Mouse (Mus musculus): ENCODE data around the gene Sec22c. TPM values are rescaled to one million over a fixed set of nuclear protein-coding genes. Genes with fewer than 3 reads are reported as not detected.
A peak's percentile ranks its signal among the peaks of the same experiment; 100 is the strongest.

The Sec22c gene
- polyA plus RNA-seq, 1 experiment from 2014 or later = 9.2 TPM

DNA sequence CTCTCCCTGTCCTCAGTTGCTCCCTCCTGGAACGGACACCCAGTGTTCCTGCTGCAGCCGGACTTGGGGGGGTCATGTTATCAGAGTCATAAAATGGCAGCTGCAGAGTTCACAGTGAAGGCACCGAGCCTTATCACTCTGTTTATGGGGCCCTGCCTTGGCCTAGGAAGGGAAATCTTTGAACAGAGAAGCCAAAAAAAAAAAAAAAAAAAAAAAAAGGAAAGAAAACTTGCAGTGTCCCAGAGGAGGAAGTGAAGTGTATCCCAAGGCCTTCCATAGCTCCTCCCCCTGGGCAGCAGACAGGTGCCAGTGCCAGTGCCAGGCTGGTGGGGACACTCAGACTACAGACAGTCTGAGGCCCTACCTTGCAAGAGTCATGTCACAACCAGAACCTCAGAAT lies 60.4 kb downstream of the Sec22c start:
- WGBS = 42% methylated on average over 3 of the region's 3 CpGs

DNA sequence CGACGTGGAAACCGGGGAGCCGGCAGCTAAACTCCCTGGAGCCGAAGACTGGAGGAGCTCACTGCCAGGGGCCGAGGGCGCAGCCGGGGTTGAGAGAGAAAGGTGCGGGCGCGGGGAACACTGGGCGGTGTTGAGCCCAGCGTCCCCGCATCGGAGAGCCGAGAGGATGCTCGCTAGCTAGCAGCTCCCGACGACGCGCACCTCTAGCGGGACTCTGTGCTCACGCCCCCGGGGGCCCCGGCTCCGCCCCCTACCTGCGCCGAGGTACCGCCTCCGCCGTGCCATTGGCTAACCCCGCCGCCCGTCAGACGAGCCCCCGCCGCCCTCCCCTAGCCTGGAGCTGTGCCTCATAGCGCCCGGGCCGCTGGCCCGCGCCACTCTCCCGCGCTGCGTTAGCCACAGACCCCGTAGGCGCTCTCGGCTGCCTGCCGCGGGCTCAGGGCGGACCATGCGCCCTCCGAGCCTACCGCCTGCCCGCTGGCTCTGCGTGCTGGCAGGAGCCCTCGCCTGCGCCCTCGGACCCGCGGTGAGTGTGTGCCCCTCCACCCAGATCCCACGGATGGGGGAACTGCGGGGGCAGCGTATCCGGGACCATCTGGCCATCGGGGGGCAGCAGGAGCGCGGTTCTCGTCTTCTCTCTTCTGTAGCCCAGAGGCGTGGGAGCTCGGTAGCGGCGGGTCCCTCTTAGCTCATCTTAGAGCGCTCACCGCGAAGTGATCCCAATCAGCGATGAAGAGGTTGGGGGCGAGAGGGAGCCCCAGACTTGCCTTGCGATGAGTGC lies 62.7 kb downstream of the Sec22c start, which contains the start of gene Vipr1:
Vipr1 (plus strand) TSS at position 316 of the 781 bp plus-strand sequence.
- Histone ChIP-seq H3K9ac (ENCODE audit: low read length) (peak within 1 kb of the TSS; percentile 67), H3K27me3 (ENCODE audit: control insufficient read depth, insufficient read depth, low read depth, low read length) (peaks cover 47% of the 10 kb centered on the region), H3K36me3 (ENCODE audit: control insufficient read depth, insufficient read depth, low read length) (no peaks in the 10 kb centered on the region), H3K4me1 (replicated peaks; ENCODE audit: control insufficient read depth, insufficient read depth, low read length) (peaks cover 14% of the 10 kb centered on the region), H3K4me2 (ENCODE audit: low read depth, low read length) (peak within 1 kb of the TSS; percentile 98), H3K9me3 (ENCODE audit: control insufficient read depth, low read length) (no peaks in the 10 kb centered on the region), H3K27ac (ENCODE audit: low read length) (no peak within 1 kb of the TSS), H3K4me3 (ENCODE audit: low read length) (peak within 1 kb of the TSS; percentile 59)
- ATAC-seq (ENCODE audit: low read depth) = peak; percentile 92
- under 1% methylated on average over 60 of the region's 79 CpGs for WGBS

More for the DNA sequence above, 60.4 kb downstream of the Sec22c start:
- no peak overlapping the region for H3K4me2 ChIP-seq (ENCODE audit: low read depth, low read length)
- H3K4me3 ChIP-seq (ENCODE audit: low read length) = no peak overlapping the region
- H3K36me3 ChIP-seq (ENCODE audit: control insufficient read depth, insufficient read depth, low read length) = no peaks in the 10 kb centered on the region
- no peak overlapping the region for H3K9ac ChIP-seq (ENCODE audit: low read length)
- no peak overlapping the region for H3K27ac ChIP-seq (ENCODE audit: low read length)
- H3K9me3 ChIP-seq (ENCODE audit: control insufficient read depth, low read length) = no peaks in the 10 kb centered on the region
- peaks cover 14% of the 10 kb centered on the region for H3K4me1 ChIP-seq (replicated peaks; ENCODE audit: control insufficient read depth, insufficient read depth, low read length)
- H3K27me3 ChIP-seq (ENCODE audit: control insufficient read depth, insufficient read depth, low read depth, low read length) = peaks cover 44% of the 10 kb centered on the region
- ATAC-seq (ENCODE audit: low read depth) = no peak

DNA sequence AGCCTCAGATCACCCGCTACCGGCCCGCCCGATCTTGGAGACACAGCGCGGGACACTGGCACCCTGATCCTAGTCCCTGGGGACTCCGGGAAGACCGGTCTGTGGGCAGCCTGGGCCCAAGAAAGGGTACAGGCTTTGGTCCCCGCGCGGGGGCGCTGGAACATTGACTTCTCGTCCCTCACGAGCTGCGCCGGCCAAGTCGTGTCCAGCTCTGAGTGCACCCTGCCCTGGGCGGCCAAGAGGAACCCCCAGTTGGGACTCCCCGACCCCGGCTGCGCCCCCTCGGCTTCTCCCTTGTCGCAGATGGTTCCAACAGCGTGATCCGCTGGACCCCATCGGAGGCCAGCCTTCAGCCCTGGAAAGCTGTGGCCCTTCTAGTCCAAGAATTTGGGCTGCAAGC lies 63.3 kb downstream of the Sec22c start, which contains the start of gene Lyzl4:
Lyzl4 (minus strand) TSS at position 96 of the 400 bp plus-strand sequence.
- ATAC-seq (ENCODE audit: low read depth) = peak; percentile 90
- Histone ChIP-seq H3K9ac (ENCODE audit: low read length) (peak within 1 kb of the TSS; percentile 67), H3K27me3 (ENCODE audit: control insufficient read depth, insufficient read depth, low read depth, low read length) (peaks cover 47% of the 10 kb centered on the region), H3K9me3 (ENCODE audit: control insufficient read depth, low read length) (no peaks in the 10 kb centered on the region), H3K27ac (ENCODE audit: low read length) (no peak within 1 kb of the TSS), H3K36me3 (ENCODE audit: control insufficient read depth, insufficient read depth, low read length) (no peaks in the 10 kb centered on the region), H3K4me1 (replicated peaks; ENCODE audit: control insufficient read depth, insufficient read depth, low read length) (peaks cover 14% of the 10 kb centered on the region), H3K4me3 (ENCODE audit: low read length) (peak within 1 kb of the TSS; percentile 59), H3K4me2 (ENCODE audit: low read depth, low read length) (peak within 1 kb of the TSS; percentile 98)
- under 1% methylated on average over 26 of the region's 26 CpGs for WGBS

DNA sequence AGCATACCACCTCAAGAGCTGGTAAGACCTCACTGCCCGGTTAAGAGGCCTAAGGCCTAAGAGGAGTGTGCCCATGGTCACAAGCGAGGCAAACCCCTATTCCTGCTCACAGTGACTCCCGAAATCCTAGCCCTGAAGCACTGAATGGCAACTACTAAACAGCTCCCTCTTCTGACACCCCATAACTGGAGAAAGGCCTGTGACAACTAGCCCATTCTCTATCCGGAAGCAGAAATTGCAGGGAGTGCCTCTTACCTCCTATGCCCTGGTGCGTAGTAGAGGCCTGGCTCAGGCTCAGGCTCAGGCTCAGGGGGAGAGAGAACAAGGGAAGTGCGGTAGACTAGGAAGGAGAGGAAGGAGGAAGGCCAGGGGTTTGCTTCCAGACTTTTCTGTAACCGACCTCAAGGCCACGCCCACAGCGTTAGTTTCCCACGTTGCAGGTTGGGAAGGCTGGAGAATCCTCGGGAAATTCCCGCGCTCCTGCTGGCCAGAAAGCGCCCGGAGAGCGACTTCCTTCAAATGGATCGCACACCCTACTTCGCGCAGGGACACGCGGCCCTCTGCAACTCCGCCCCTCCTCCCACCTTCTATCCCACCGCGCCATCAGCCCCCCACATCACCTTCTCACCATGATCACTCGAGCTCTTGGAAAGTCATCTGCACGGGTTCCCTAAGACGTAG lies 63.9 kb downstream of the Sec22c start:
- no peaks in the 10 kb centered on the region for H3K9me3 ChIP-seq (ENCODE audit: control insufficient read depth, low read length)
- H3K36me3 ChIP-seq (ENCODE audit: control insufficient read depth, insufficient read depth, low read length) = no peaks in the 10 kb centered on the region
- H3K4me1 ChIP-seq (replicated peaks; ENCODE audit: control insufficient read depth, insufficient read depth, low read length) = peaks cover 14% of the 10 kb centered on the region
- H3K27me3 ChIP-seq (ENCODE audit: control insufficient read depth, insufficient read depth, low read depth, low read length) = peaks cover 47% of the 10 kb centered on the region
- H3K4me2 ChIP-seq (ENCODE audit: low read depth, low read length) = peak overlapping the region; percentile 98
- 13% methylated on average over 27 of the region's 27 CpGs for WGBS
- no peak for ATAC-seq (ENCODE audit: low read depth)
- no peak overlapping the region for H3K27ac ChIP-seq (ENCODE audit: low read length)
- H3K9ac ChIP-seq (ENCODE audit: low read length) = peak overlapping the region; percentile 45
- H3K4me3 ChIP-seq (ENCODE audit: low read length) = peak overlapping the region; percentile 59

DNA sequence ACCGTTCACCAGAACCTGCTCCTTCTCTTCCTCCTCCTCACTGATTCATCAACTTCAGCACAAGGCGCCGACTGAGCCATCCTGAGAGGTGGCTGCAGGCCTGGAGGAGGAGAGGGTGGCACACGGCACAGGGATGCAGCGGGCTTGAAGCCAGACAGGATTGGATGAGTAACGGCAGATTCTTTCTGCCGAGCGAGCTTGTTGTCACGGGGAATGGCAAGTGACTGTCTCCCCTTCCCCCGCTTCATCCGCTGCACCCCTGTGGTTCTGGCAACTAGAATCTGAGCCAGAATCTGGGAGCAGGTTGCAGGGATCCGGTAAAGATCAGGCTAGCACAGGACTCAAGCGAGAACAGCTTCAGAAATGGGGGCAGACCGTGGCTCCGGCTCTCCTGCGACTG lies 65.5 kb downstream of the Sec22c start:
- no peak overlapping the region for H3K9ac ChIP-seq (ENCODE audit: low read length)
- WGBS = 46% methylated on average over 16 of the region's 16 CpGs
- no peak overlapping the region for H3K4me2 ChIP-seq (ENCODE audit: low read depth, low read length)
- no peak for ATAC-seq (ENCODE audit: low read depth)
- H3K4me1 ChIP-seq (replicated peaks; ENCODE audit: control insufficient read depth, insufficient read depth, low read length) = peaks cover 14% of the 10 kb centered on the region
- no peak overlapping the region for H3K27ac ChIP-seq (ENCODE audit: low read length)
- no peaks in the 10 kb centered on the region for H3K36me3 ChIP-seq (ENCODE audit: control insufficient read depth, insufficient read depth, low read length)
- peaks cover 49% of the 10 kb centered on the region for H3K27me3 ChIP-seq (ENCODE audit: control insufficient read depth, insufficient read depth, low read depth, low read length)
- no peak overlapping the region for H3K4me3 ChIP-seq (ENCODE audit: low read length)
- no peaks in the 10 kb centered on the region for H3K9me3 ChIP-seq (ENCODE audit: control insufficient read depth, low read length)

DNA sequence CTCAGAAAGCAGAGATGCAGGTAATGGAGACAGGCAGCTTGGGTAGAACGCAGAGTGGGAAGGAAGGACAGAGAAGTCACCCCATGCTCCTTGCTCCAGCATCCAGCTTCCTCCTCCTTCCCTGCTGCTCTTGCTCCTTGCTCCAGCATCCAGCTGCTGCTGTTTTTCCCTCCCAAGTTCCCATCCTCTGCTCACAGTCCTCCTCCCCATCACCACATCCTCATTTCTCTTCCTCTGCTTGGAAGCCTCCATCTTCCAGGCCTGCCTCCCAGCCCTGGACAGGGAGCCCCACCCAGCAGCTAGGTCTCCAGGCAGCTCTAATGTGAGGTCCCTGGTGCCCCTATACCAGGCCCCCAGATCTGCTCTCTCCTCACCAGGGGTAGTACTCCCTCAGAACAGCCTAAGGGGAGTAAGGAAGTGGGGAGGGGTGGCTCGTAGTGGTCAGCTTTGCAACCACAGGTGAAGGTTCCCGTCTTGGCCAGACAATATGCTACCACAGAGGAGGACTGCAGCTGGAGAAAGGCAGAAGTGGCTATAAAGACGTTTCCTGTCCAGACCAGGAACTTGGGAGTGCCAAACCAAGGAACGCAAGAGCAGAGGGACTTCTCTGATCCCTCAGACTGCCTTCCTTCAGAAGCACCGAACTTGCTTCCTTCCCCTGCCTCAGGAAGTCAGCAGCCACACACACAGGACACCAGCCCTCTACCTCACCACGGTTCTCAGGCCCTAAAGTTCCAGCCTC lies 69.3 kb downstream of the Sec22c start:
- H3K4me1 ChIP-seq (replicated peaks; ENCODE audit: control insufficient read depth, insufficient read depth, low read length) = peaks cover 3% of the 10 kb centered on the region; the same call in 1 of the 2 replicates
- no peak overlapping the region for H3K9ac ChIP-seq (ENCODE audit: low read length)

DNA sequence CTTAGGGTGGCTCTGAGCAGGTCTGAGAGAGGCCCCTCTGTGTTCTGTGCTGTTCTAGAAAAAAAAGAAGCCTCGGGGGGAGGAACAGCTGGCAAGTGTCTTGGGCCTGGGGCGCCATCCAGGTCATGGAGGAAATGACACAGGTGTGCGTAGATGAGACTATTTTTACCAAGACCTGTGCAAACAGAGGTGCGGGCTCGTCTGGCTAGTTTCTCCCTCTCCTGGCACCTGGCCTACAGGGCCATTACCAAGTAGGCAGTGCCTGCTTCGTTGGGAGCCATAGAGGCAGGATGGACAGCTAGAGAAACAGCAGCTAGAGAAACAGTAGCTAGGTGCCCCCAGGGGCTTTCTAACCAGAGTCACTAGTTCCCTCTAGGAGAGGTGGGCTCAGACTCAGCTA lies 72.0 kb downstream of the Sec22c start:
- ATAC-seq (ENCODE audit: low read depth) = no peak
- Histone ChIP-seq H3K4me3 (ENCODE audit: low read length) (no peak overlapping the region), H3K9me3 (ENCODE audit: control insufficient read depth, low read length) (no peaks in the 10 kb centered on the region), H3K27me3 (ENCODE audit: control insufficient read depth, insufficient read depth, low read depth, low read length) (peaks cover 2% of the 10 kb centered on the region; the same call in 1 of the 2 replicates), H3K4me1 (replicated peaks; ENCODE audit: control insufficient read depth, insufficient read depth, low read length) (0 out of 2 replicates have a peak, but pooled peaks cover 3% of the 10 kb centered on the region), H3K9ac (ENCODE audit: low read length) (no peak overlapping the region), H3K27ac (ENCODE audit: low read length) (no peak overlapping the region), H3K4me2 (ENCODE audit: low read depth, low read length) (no peak overlapping the region), H3K36me3 (ENCODE audit: control insufficient read depth, insufficient read depth, low read length) (no peaks in the 10 kb centered on the region)
- 58% methylated on average over 6 of the region's 6 CpGs for WGBS

More for the DNA sequence above, 69.3 kb downstream of the Sec22c start:
- Histone ChIP-seq H3K4me3 (ENCODE audit: low read length) (no peak overlapping the region), H3K4me2 (ENCODE audit: low read depth, low read length) (no peak overlapping the region), H3K27me3 (ENCODE audit: control insufficient read depth, insufficient read depth, low read depth, low read length) (peaks cover 17% of the 10 kb centered on the region), H3K27ac (ENCODE audit: low read length) (no peak overlapping the region), H3K9me3 (ENCODE audit: control insufficient read depth, low read length) (no peaks in the 10 kb centered on the region), H3K36me3 (ENCODE audit: control insufficient read depth, insufficient read depth, low read length) (no peaks in the 10 kb centered on the region)
- ATAC-seq (ENCODE audit: low read depth) = no peak
- WGBS = 42% methylated on average over 7 of the region's 7 CpGs

DNA sequence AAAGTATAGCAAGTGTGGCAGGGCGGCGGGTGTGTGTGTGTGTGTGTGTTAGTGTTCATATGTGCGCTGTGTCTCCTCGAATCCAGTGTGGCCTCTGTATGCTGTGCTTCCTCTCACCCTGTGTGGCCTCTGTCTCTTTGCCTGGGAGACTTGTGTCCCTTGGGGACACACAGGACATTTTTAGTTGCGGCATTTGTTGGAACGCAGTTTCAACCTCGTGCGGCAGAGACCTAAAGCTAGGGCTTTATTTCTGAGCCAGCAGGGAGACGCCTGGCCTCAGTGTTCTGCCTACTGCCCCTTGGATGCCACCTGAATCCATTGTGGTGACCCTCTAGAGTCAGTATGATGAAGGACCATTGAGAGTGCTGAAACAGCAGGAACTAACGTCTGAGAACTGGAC lies 72.4 kb downstream of the Sec22c start:
- ATAC-seq (ENCODE audit: low read depth) = no peak

More for the DNA sequence above, 72.4 kb downstream of the Sec22c start:
- Histone ChIP-seq H3K4me2 (ENCODE audit: low read depth, low read length) (no peak overlapping the region), H3K9me3 (ENCODE audit: control insufficient read depth, low read length) (no peaks in the 10 kb centered on the region), H3K27ac (ENCODE audit: low read length) (no peak overlapping the region), H3K27me3 (ENCODE audit: control insufficient read depth, insufficient read depth, low read depth, low read length) (peaks cover 2% of the 10 kb centered on the region; the same call in 1 of the 2 replicates), H3K4me1 (replicated peaks; ENCODE audit: control insufficient read depth, insufficient read depth, low read length) (0 out of 2 replicates have a peak, but pooled peaks cover 3% of the 10 kb centered on the region), H3K9ac (ENCODE audit: low read length) (no peak overlapping the region), H3K36me3 (ENCODE audit: control insufficient read depth, insufficient read depth, low read length) (no peaks in the 10 kb centered on the region), H3K4me3 (ENCODE audit: low read length) (no peak overlapping the region)
- 82% methylated on average over 10 of the region's 10 CpGs for WGBS
